Mouse (Mus musculus) forebrain, embryonic 10.5 days (tissue): ENCODE results near the gene Slx4ip. TPM values are rescaled to one million over a fixed set of nuclear protein-coding genes. Genes with fewer than 3 reads are reported as not detected.
"Not testable (repeated sequence)": the region's sequence is repeated elsewhere in the genome, so short reads cannot be mapped to it uniquely, and the experiment has no call there.

Experiments
- DNase-seq: peaks from one replicate; pipeline ENCODE4 v3.0.0-alpha.2; 2017; ENCODE audit warnings: low spot score; ENCODE audit errors: extremely low spot score
- H3K27ac ChIP-seq: fragments of 300-500 bp; sonication (generic); 2 replicates; pipeline ENCODE4 v1.5.1; 2016; ENCODE audit warnings: mild to moderate bottlenecking
- H3K27me3 ChIP-seq: fragments of 300-500 bp; sonication (generic); 2 replicates; pipeline ENCODE4 v1.6.1; 2016; ENCODE audit warnings: mild to moderate bottlenecking; ENCODE audit not compliant: poor library complexity, severe bottlenecking
- H3K36me3 ChIP-seq: fragments of 300-500 bp; sonication (generic); replicated peaks from 2 replicates; pipeline ENCODE4 v1.6.1; 2016; ENCODE audit warnings: mild to moderate bottlenecking, moderate library complexity
- H3K4me1 ChIP-seq: fragments of 300-500 bp; sonication (generic); 2 replicates; pipeline ENCODE4 v1.6.1; 2016
- H3K4me3 ChIP-seq: fragments of 300-500 bp; sonication (generic); 2 replicates; pipeline ENCODE4 v1.5.1; 2016; ENCODE audit warnings: mild to moderate bottlenecking, moderate library complexity
- H3K9me3 ChIP-seq: fragments of 300-500 bp; sonication (generic); 2 replicates; pipeline ENCODE4 v1.6.1; 2016; ENCODE audit warnings: mild to moderate bottlenecking, moderate library complexity
- WGBS: fragments of 180-500 bp; shearing (Covaris S2); methylation state at CpG from one replicate; pipeline ENCODE4 v1.1.7; 2016; 5-methylcytosine and 5-hydroxymethylcytosine counted together
- polyA plus RNA-seq: library from polyadenylated mRNA; unstranded; fragments of >200 nt; fragmentation: Nextera tagmentation; extraction: Ambion mirVana; gene quantifications from 2 replicates; pipeline ENCODE4 v1.2.1, GENCODE M21; 2016

Slx4ip gene
- 7.6 and 8.1 TPM in 2 replicates for polyA plus RNA-seq

DNA sequence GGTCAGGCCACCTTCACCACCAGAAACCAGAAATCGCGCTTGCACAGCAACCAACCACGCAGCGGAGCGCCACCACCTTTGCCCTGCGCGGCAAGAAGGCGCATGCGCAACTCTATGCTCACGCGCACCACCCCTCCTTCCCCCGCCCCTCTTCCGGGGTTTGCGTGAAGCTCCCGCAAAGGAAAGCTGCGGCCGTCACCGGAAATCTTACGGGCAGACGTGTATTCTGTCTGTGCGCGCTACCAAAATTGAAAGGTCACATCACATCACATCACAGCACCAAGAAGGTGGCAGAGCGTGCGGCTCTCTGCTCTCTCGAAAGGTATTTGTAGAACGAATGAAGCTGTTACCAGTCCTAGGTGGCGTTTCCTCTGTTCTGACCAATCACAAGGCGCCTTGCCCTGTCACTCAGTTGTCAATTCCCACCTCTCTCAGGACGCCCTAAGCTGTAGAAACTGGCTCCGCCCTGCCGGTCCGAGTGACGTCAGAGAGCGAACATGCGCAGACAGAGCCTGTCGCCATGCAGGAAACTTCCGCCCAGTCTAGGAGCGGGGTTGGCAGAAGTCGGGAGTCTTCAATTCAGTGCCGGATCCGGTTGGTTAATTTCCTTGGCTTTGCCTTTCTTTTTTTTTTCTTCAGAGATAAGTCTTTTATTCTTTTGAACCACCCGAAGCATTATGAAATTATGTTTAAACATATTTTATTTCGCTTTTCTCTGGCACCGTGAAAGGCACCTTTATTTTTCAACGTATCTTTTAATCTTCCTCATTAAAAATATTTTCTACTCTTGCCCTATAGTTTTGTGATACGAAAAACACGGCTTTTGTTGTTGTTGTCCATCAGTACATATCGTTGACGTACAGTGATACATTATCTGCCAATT is at the start of gene Slx4ip, which contains the start of the genes AL731706.1 and Mkks:
TSS of gene Slx4ip (plus strand) at position 151 of the 883 bp plus-strand sequence.
TSS of gene AL731706.1 (minus strand) at position 322 of the 883 bp plus-strand sequence.
TSS of gene Mkks (minus strand) at position 322 of the 883 bp plus-strand sequence.
- Histone ChIP-seq H3K4me1 (peaks cover 21% of the 10 kb centered on the region), H3K36me3 (peaks cover 5% of the 10 kb centered on the region), H3K27me3 (no peaks in the 10 kb centered on the region), H3K9me3 (no peaks in the 10 kb centered on the region), H3K4me3 (peak within 1 kb of the TSS; percentile 82), H3K27ac (peak within 1 kb of the TSS; percentile 97)
- DNase-seq = peak; percentile 99
- under 1% methylated on average over 49 of the region's 49 CpGs for WGBS

DNA sequence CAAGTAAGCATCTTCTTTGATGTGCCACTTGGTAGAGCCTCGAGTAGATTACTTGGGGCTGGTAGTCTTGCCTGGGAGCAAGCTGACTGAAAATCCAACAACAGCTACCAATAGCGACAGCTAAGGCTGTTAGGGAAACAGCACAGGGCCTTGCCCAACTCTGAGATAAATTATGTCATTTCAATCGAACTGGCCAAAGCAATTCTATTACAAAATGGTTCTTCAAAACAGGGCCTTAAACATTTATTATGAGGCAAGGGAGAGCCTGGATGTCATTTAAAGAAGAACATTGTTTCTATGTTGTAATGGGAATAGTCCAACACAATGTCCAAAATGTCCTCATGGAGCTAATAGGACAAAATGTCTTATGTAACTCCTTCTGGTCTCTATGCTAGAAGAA is 40.7 kb upstream of the Slx4ip start:
- H3K9me3 ChIP-seq = no peaks in the 10 kb centered on the region
- no peak for DNase-seq
- H3K4me1 ChIP-seq = peaks cover 27% of the 10 kb centered on the region
- H3K27me3 ChIP-seq = no peaks in the 10 kb centered on the region
- H3K36me3 ChIP-seq = no peaks in the 10 kb centered on the region
- no peak overlapping the region for H3K27ac ChIP-seq
- no peak overlapping the region for H3K4me3 ChIP-seq
- WGBS = 79% methylated on average over 3 of the region's 3 CpGs

DNA sequence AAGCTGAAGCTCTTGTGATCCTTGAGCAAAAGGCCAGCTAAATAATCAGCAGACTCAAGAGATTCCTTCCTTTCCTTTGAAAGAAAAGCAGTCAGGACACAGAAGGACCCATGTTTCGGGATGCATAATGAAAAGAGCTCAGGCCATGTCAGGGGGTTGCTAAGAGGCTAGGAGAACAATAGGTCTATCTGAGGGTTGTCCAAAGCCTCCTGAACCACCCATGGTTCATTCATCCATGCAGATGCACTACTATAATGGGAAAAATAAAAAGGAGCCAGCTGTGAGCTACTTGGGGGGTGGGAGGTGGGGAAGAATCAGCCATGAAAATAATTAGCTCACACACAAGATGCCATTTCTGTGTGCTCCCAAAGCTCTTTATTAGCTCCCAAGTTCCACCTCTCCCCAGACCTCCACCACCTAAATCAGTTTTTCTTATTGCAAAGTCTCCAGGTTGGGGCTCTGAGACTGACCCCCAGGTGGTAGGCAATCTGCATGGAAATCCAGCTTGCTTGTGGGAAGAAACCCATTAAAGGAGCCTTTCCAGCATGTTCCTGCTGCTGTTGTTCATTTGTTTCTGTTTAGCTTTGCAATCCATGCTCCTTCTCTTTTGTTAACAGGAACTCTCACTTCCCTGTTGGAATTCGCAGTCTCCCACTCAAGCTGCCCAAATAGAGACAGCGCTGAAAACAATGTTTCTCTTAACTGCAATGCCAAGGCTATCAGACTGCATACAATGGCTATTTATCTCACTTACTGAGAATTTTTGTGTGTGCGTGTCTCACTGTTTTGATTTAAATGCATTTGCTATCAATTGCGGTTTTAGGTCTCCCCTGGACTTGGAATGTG is 36.3 kb upstream of the Slx4ip start:
- DNase-seq = peak; percentile 58
- H3K36me3 ChIP-seq = no peaks in the 10 kb centered on the region
- peaks cover 34% of the 10 kb centered on the region for H3K4me1 ChIP-seq
- peak overlapping the region; percentile 77 for H3K27ac ChIP-seq
- no peaks in the 10 kb centered on the region for H3K9me3 ChIP-seq
- no peaks in the 10 kb centered on the region for H3K27me3 ChIP-seq
- WGBS = 16% methylated on average over 5 of the region's 5 CpGs
- H3K4me3 ChIP-seq = 0 out of 2 replicates have a peak overlapping the region, but pooled peaks have one; percentile 9

DNA sequence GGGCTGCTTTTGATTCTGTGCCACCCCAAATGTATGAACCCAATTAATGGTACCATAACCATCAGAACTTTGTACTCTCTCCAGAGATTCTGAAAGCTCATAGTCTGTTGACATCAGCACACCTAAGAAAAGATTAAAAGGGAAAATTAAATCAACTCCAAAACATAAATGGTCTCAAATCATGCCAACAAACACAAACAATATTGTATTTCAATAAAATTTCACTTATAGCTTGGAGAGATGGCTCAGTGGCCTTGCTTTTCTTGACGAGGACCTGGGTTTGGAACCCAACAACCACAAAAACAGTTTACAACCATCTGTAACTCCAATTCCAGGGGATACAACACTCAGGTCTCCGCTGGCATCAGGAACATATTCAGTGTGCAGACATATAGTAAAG is 5.4 kb upstream of the Slx4ip start, which contains the start of gene AL731706.2:
TSS of gene AL731706.2 (minus strand) at position 101 of the 400 bp plus-strand sequence.
- Histone ChIP-seq H3K27ac (no peak within 1 kb of the TSS), H3K27me3 (no peaks in the 10 kb centered on the region), H3K4me1 (peaks cover 5% of the 10 kb centered on the region; the same call in 1 of the 2 replicates), H3K9me3 (no peaks in the 10 kb centered on the region), H3K36me3 (peaks cover 59% of the 10 kb centered on the region), H3K4me3 (no peak within 1 kb of the TSS)
- WGBS = 92% methylated on average over 2 of the region's 2 CpGs
- no peak for DNase-seq

DNA sequence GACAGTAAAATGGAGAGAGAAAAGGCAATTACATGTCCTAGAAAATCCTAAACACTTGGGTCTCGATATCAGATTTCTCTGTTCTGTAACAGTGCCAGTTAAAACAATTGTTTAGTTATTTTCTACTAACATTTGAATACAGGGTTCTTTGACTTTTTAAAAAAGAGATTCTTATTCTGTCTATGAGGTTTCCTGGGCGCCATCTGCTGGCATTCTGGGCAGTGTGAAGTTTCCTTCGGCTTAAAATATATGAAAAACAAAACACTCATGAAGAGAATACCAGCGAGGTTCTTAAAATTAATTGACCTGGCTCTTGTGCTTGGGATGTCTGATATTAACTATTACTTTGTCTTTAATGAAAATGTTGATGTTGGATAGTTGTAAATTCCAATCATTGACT is 4.2 kb upstream of the Slx4ip start:
- DNase-seq = no peak
- H3K36me3 ChIP-seq = peaks cover 46% of the 10 kb centered on the region
- H3K4me1 ChIP-seq = peaks cover 7% of the 10 kb centered on the region; the same call in 1 of the 2 replicates
- no peaks in the 10 kb centered on the region for H3K9me3 ChIP-seq
- H3K27ac ChIP-seq = no peak overlapping the region
- 78% methylated on average over 4 of the region's 4 CpGs for WGBS
- H3K4me3 ChIP-seq = no peak overlapping the region
- H3K27me3 ChIP-seq = no peaks in the 10 kb centered on the region

DNA sequence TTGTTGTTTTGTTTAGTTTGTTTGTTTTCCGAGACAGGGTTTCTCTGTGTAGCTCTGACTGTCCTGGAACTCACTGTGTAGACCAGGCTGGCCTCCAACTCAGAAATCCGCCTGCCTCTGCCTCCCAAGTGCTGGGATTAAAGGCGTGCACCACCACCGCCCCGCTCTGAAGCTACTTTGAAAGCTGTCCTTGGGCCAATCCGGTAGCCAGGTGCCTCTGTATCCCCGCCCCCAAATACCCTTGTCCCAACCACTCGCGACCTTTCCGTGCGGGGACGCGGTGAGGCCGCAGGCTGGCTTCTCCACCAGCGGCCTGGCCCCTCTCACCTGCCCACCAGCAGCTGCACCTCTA is 326 bp upstream of the Slx4ip start:
- not testable (repeated sequence) for DNase-seq, H3K9me3 ChIP-seq, H3K27me3 ChIP-seq
- H3K4me3 ChIP-seq = peak overlapping the region; percentile 82
- 7% methylated on average over 15 of the region's 15 CpGs for WGBS
- peaks cover 21% of the 10 kb centered on the region for H3K4me1 ChIP-seq
- H3K36me3 ChIP-seq = peaks cover 11% of the 10 kb centered on the region
- H3K27ac ChIP-seq = peak overlapping the region; percentile 97

DNA sequence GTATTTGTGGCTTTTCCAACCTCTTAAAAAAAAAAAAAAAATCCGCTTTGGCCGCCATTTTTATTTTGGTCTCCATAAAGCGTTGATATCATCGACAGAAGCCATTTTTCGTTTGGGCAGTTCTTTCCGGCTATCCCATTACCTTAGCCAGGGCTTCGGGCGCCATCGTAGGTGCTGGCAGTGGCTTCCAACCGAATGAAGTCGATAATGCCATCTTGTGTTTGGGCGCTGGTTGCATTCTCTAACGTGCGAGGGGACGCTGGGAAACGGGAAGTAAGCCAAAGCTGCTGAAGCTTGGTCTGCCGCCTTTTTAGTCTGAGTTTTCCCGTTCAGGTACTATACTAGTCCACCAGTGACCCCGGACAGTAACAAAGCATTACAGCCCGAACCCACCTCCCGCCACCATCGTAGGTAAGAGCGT is 943 bp downstream of the Slx4ip start:
- H3K9me3 ChIP-seq = no peaks in the 10 kb centered on the region
- WGBS = under 1% methylated on average over 23 of the region's 23 CpGs
- peaks cover 21% of the 10 kb centered on the region for H3K4me1 ChIP-seq
- peak overlapping the region; percentile 82 for H3K4me3 ChIP-seq
- DNase-seq = peak; percentile 92
- H3K27ac ChIP-seq = peak overlapping the region; percentile 97
- H3K36me3 ChIP-seq = peaks cover 5% of the 10 kb centered on the region; the same call in 1 of the 2 replicates
- no peaks in the 10 kb centered on the region for H3K27me3 ChIP-seq

DNA sequence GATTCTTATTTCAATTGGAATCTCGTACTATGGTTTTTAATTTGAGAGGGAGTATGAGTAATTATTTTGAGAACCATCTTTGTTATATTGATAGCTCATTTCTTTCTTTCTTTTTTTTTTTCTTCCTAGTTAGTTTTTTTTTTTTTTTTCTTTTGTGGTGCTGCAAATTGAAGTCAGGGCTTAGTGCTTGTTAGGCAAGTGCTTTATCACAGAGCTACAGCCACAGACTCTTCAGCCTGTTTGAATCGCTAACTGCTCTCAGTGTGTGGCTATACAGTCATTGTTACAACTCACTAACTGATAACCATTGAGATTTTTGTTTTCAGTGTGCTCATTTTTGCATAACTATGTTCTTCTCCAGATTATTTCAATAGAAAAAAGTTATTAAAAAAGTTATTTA is 3.5 kb downstream of the Slx4ip start:
- peaks cover 21% of the 10 kb centered on the region for H3K4me1 ChIP-seq
- no peak overlapping the region for H3K27ac ChIP-seq
- no peak for DNase-seq
- 0 out of 2 replicates have a peak, but pooled peaks cover under 1% of the 10 kb centered on the region for H3K36me3 ChIP-seq
- H3K4me3 ChIP-seq = no peak overlapping the region
- no peaks in the 10 kb centered on the region for H3K9me3 ChIP-seq
- WGBS = 42% methylated on average over 2 of the region's 2 CpGs
- no peaks in the 10 kb centered on the region for H3K27me3 ChIP-seq

DNA sequence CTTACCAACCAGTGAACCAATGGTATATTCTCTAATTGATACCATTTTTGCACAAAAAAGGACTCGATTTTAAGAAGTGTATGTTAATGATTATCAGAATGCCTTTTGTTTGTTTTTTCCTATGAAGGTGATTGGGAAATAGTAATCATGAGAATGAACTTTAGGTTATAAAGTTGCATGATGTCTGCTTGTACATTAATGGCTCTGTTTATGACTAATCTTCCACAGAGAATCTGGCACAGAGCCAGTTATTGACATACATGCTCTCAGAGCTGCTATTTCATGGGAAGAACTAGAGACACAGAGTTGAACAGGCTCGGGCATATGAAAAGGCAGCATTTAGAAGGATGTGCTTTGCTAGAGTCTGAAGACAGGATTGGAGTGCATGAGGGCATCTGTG is 5.1 kb downstream of the Slx4ip start:
- no peak overlapping the region for H3K4me3 ChIP-seq
- H3K36me3 ChIP-seq = no peaks in the 10 kb centered on the region
- H3K9me3 ChIP-seq = no peaks in the 10 kb centered on the region
- DNase-seq = no peak
- 75% methylated on average over 2 of the region's 2 CpGs for WGBS
- H3K4me1 ChIP-seq = peaks cover 15% of the 10 kb centered on the region
- no peak overlapping the region for H3K27ac ChIP-seq
- H3K27me3 ChIP-seq = no peaks in the 10 kb centered on the region

DNA sequence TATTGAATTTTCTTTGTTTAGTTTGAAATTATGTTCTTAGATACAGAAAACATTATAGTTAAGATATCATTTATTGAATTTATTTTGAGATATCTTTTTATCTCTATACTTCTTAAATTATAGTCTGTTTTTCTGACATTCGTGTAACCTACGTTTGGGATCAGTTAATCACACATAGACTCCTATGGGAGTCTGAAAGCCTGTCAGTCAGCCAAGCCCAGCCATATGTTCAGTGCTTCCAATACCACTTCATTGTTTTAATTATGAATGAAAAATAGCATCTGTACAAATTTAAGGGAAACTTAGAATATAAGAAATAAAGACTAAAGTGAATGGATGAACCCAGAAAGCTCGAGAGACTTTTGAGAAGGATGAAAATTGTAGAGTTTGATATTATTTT is 17.6 kb downstream of the Slx4ip start:
- 81% methylated on average over 3 of the region's 3 CpGs for WGBS
- Histone ChIP-seq H3K9me3 (peaks cover 2% of the 10 kb centered on the region; the same call in 1 of the 2 replicates), H3K4me1 (peaks cover 35% of the 10 kb centered on the region), H3K4me3 (no peak overlapping the region), H3K36me3 (peaks cover 13% of the 10 kb centered on the region), H3K27ac (no peak overlapping the region), H3K27me3 (no peaks in the 10 kb centered on the region)
- no peak for DNase-seq

DNA sequence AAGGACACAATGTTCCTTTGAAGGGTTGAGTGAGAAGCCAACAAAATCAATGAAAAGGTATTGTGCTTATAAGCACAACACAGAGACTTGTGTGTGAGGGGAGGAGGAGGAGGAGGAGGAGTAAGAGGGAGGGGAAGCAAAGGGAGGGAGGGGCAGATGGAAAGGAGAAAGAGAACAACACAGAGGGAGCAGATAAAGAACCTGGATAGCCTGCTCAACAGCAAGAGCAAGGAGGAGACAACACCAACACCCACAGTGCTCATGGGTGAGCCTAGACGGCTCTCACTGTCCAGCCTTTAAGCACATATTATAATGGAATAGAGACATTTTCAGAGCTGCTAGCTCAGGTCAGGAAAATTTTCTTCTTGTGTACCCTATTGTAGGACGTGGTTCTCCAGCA is 18.3 kb downstream of the Slx4ip start:
- peaks cover 13% of the 10 kb centered on the region for H3K36me3 ChIP-seq

DNA sequence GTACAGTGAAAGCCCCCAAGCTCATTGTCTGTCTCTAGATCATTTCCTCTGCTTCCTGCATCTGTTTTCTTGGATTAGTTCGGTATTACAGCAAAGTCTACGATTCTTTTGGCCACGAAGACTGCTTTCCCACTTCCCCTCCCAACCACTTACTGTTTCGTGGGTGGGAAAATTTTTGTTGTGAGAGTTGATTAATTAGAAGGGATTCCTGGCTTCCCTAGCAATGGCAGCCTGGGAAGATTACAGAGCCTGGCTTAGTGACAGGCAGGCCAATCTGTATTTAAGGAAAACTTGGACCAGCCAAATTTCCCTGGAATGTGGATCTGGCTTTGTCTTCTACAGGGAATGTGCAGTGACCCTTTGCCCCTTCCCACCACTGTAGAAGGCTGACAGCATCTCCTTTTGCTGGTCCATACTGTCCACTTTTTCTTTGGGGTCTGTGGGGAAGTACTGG is 21.0 kb downstream of the Slx4ip start:
- no peaks in the 10 kb centered on the region for H3K27me3 ChIP-seq
- H3K4me3 ChIP-seq = no peak overlapping the region
- DNase-seq = no peak
- no peaks in the 10 kb centered on the region; the same call in 1 of the 2 replicates for H3K36me3 ChIP-seq
- no peaks in the 10 kb centered on the region for H3K9me3 ChIP-seq
- peak overlapping the region; percentile 60 for H3K27ac ChIP-seq
- H3K4me1 ChIP-seq = peaks cover 40% of the 10 kb centered on the region
- 19% methylated on average over 4 of the region's 4 CpGs for WGBS

More for the DNA sequence above, 18.3 kb downstream of the Slx4ip start:
- WGBS = 72% methylated on average over 2 of the region's 2 CpGs
- DNase-seq = no peak
- Histone ChIP-seq H3K9me3 (peaks cover 2% of the 10 kb centered on the region; the same call in 1 of the 2 replicates), H3K4me1 (peaks cover 35% of the 10 kb centered on the region), H3K27ac (no peak overlapping the region; the same call in 1 of the 2 replicates), H3K4me3 (no peak overlapping the region), H3K27me3 (no peaks in the 10 kb centered on the region)
